Mouse (Mus musculus) liver, embryonic 12.5 days (tissue): Measurements from ENCODE around the gene Syde1. TPM values are rescaled to one million over a fixed set of nuclear protein-coding genes. Genes with fewer than 3 reads are reported as not detected.

Source experiments
- ATAC-seq: fragments of 200-750 bp; cut with Nextera tagmentation; 2 replicates; pipeline ENCODE4 v1.8.0; 2017; ENCODE audit warnings: moderate number of reproducible peaks, mild to moderate bottlenecking, moderate library complexity
- H3K27ac ChIP-seq: fragments of 300-500 bp; sonication (generic); 2 replicates; pipeline ENCODE4 v1.5.1; 2016; ENCODE audit warnings: mild to moderate bottlenecking
- H3K27me3 ChIP-seq: fragments of 300-500 bp; sonication (generic); replicated peaks from 2 replicates; pipeline ENCODE4 v1.6.1; 2016; ENCODE audit warnings: mild to moderate bottlenecking, moderate library complexity
- H3K36me3 ChIP-seq: fragments of 300-500 bp; sonication (generic); 2 replicates; pipeline ENCODE4 v1.6.1; 2016; ENCODE audit warnings: mild to moderate bottlenecking, moderate library complexity
- H3K4me1 ChIP-seq: fragments of 300-500 bp; sonication (generic); 2 replicates; pipeline ENCODE4 v1.6.1; 2016
- H3K4me2 ChIP-seq: fragments of 300-500 bp; sonication (generic); 2 replicates; pipeline ENCODE4 v1.6.1; 2016; ENCODE audit warnings: mild to moderate bottlenecking, moderate library complexity
- H3K4me3 ChIP-seq: fragments of 300-500 bp; sonication (generic); 2 replicates; pipeline ENCODE4 v1.5.1; 2016; ENCODE audit warnings: mild to moderate bottlenecking, moderate library complexity
- H3K9ac ChIP-seq: fragments of 300-500 bp; sonication (generic); 2 replicates; pipeline ENCODE4 v1.6.1; 2016; ENCODE audit warnings: mild to moderate bottlenecking, moderate library complexity
- H3K9me3 ChIP-seq: fragments of 300-500 bp; sonication (generic); replicated peaks from 2 replicates; pipeline ENCODE4 v1.6.1; 2016; ENCODE audit warnings: mild to moderate bottlenecking, moderate library complexity
- WGBS: fragments of 180-500 bp; shearing (Covaris S2); methylation state at CpG from one replicate; pipeline ENCODE4 v1.1.7; 2016; ENCODE audit not compliant: insufficient replicate concordance; 5-methylcytosine and 5-hydroxymethylcytosine counted together
- polyA plus RNA-seq: library from polyadenylated mRNA; unstranded; fragments of >200 nt; fragmentation: Nextera tagmentation; extraction: Ambion mirVana; gene quantifications from 2 replicates; pipeline ENCODE4 v1.2.1, GENCODE M21; 2016

Syde1 gene
- polyA plus RNA-seq, 1 experiment from 2014 or later = 3.1 TPM

GRCm38 (mm10) chr10:78575105-78575632 is 16.6 kb downstream of the Syde1 start:
- H3K27ac ChIP-seq = peak overlapping the region; percentile 90
- WGBS = 8% methylated on average over 13 of the region's 13 CpGs
- no peaks in the 10 kb centered on the region for H3K9me3 ChIP-seq
- peak overlapping the region; percentile 70 for H3K4me3 ChIP-seq
- H3K4me1 ChIP-seq = peaks cover 30% of the 10 kb centered on the region
- ATAC-seq = peak; percentile 49
- H3K27me3 ChIP-seq = no peaks in the 10 kb centered on the region; the same call in 1 of the 2 replicates
- H3K4me2 ChIP-seq = peak overlapping the region; percentile 82
- H3K36me3 ChIP-seq = peaks cover 34% of the 10 kb centered on the region
- H3K9ac ChIP-seq = peak overlapping the region; percentile 77

DNA sequence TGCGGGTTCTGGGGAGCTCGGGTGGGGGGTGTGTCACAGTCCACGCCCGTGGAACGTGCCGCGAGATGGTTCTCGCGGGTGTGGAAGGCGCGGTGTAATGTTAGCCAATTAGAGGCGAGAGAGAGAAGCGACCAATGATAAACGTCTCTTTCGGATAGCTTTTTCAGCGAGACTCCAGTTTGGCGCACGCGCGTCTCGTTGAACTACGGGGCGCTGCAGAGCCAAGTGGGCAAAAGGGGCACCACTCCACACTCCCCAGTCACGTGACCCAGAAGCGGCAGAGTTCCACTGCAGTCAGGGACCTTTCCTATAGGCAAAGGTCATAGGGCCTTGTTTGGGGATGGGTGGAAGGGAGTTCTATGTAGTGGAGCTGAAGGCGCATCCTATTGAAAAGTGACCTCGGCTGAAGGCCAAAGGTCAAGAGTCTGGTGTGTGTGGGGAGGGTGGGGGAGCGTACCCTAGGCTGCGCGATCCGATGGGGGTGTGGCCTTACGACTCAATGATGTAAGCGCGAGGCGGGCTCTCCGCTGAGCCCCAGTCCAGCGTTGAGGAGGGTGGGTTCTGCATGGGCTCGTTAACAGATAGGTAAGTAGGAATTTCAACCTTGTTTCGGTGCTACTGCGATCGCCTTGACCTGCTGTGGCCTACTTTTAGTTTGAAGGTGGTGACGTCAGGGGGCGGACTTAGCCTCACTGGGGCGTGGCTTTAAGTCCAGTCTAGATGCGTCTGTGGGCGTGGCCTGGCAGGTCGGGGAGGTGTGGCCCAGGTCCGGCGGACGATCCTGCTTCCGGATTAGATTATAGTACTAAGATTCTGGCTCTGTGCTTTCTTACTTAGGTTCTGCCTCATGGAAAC is 17.3 kb downstream of the Syde1 start, which contains the start of gene Ilvbl:
TSS of gene Ilvbl (plus strand) at position 97 of the 855 bp plus-strand sequence.
- peak within 1 kb of the TSS; percentile 70 for H3K4me3 ChIP-seq
- H3K27me3 ChIP-seq = no peaks in the 10 kb centered on the region; the same call in 1 of the 2 replicates
- H3K27ac ChIP-seq = peak within 1 kb of the TSS; percentile 90
- no peaks in the 10 kb centered on the region for H3K9me3 ChIP-seq
- H3K4me1 ChIP-seq = peaks cover 30% of the 10 kb centered on the region
- peak; percentile 87 for ATAC-seq
- H3K36me3 ChIP-seq = peaks cover 28% of the 10 kb centered on the region
- under 1% methylated on average over 51 of the region's 51 CpGs for WGBS
- H3K4me2 ChIP-seq = peak within 1 kb of the TSS; percentile 82
- H3K9ac ChIP-seq = peak within 1 kb of the TSS; percentile 77

DNA sequence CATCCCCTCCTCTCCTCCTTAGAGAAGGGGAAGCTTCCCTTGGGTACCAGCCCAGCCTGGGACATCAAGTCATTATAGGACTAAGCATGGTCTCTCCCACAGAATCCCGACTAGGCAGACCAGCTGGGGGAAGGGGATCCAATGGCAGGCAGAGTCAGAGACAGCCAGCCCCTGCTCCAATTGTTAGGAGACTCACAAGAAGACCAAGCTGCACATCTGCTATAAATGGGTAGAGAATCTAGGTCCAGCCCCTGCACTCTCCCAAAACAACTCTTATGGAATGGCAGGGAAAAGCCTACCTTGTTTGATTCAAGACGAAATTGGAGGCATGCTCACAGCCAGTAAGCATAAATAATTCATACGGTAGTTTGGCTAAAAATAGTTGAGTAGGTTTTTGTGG is 18.5 kb downstream of the Syde1 start:
- Histone ChIP-seq H3K27me3 (no peaks in the 10 kb centered on the region; the same call in 1 of the 2 replicates), H3K4me3 (no peak overlapping the region), H3K9me3 (no peaks in the 10 kb centered on the region), H3K27ac (no peak overlapping the region), H3K9ac (no peak overlapping the region), H3K36me3 (peaks cover 15% of the 10 kb centered on the region), H3K4me2 (no peak overlapping the region), H3K4me1 (peaks cover 30% of the 10 kb centered on the region)
- WGBS = 69% methylated on average over 3 of the region's 3 CpGs
- no peak for ATAC-seq

GRCm38 (mm10) chr10:78570897-78571296 is 20.9 kb downstream of the Syde1 start:
- 51% methylated on average over 2 of the region's 2 CpGs for WGBS
- no peak overlapping the region for H3K9ac ChIP-seq
- no peaks in the 10 kb centered on the region for H3K36me3 ChIP-seq
- peaks cover 16% of the 10 kb centered on the region for H3K4me1 ChIP-seq
- H3K9me3 ChIP-seq = no peaks in the 10 kb centered on the region
- H3K27ac ChIP-seq = no peak overlapping the region
- no peak for ATAC-seq
- H3K27me3 ChIP-seq = no peaks in the 10 kb centered on the region; the same call in 1 of the 2 replicates
- no peak overlapping the region for H3K4me3 ChIP-seq
- no peak overlapping the region for H3K4me2 ChIP-seq

DNA sequence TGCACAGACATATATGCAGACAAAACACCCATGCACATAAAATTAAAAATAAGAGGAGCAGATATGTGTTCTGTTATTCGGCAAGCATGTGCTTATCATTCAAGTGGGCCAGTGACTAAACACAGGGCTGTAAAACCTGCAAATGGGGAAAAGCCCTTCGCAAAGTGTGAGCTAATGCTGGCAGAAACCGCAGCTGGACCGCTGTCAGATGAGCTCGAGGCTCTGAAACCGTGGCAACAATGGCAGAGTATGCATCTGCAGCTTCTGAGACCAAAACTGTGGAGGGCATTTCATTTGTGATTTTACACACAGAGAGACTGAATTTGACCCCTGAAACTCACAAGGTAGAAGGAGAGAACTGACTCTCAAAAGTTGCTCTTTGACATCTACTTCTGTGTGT is 21.3 kb downstream of the Syde1 start:
- WGBS = 63% methylated on average over 6 of the region's 6 CpGs
- H3K4me1 ChIP-seq = peaks cover 12% of the 10 kb centered on the region
- no peaks in the 10 kb centered on the region for H3K36me3 ChIP-seq
- no peak overlapping the region for H3K4me2 ChIP-seq
- H3K9me3 ChIP-seq = no peaks in the 10 kb centered on the region
- no peaks in the 10 kb centered on the region; the same call in 1 of the 2 replicates for H3K27me3 ChIP-seq
- ATAC-seq = no peak
- no peak overlapping the region for H3K27ac ChIP-seq
- no peak overlapping the region for H3K9ac ChIP-seq
- no peak overlapping the region for H3K4me3 ChIP-seq

GRCm38 (mm10) chr10:78569686-78570085 is 22.1 kb downstream of the Syde1 start:
- no peak overlapping the region for H3K9ac ChIP-seq
- no peaks in the 10 kb centered on the region for H3K9me3 ChIP-seq
- H3K4me2 ChIP-seq = no peak overlapping the region
- WGBS = 51% methylated on average over 3 of the region's 3 CpGs
- ATAC-seq = no peak
- no peak overlapping the region for H3K27ac ChIP-seq
- no peaks in the 10 kb centered on the region for H3K36me3 ChIP-seq
- no peaks in the 10 kb centered on the region; the same call in 1 of the 2 replicates for H3K27me3 ChIP-seq
- H3K4me3 ChIP-seq = no peak overlapping the region
- H3K4me1 ChIP-seq = peaks cover 7% of the 10 kb centered on the region

GRCm38 (mm10) chr10:78569191-78569590 is 22.6 kb downstream of the Syde1 start:
- Histone ChIP-seq H3K4me1 (peaks cover 7% of the 10 kb centered on the region), H3K9me3 (no peaks in the 10 kb centered on the region), H3K9ac (no peak overlapping the region), H3K4me3 (no peak overlapping the region), H3K27me3 (no peaks in the 10 kb centered on the region; the same call in 1 of the 2 replicates), H3K36me3 (no peaks in the 10 kb centered on the region), H3K27ac (no peak overlapping the region), H3K4me2 (no peak overlapping the region)
- ATAC-seq = no peak
- 70% methylated on average over 3 of the region's 3 CpGs for WGBS

DNA sequence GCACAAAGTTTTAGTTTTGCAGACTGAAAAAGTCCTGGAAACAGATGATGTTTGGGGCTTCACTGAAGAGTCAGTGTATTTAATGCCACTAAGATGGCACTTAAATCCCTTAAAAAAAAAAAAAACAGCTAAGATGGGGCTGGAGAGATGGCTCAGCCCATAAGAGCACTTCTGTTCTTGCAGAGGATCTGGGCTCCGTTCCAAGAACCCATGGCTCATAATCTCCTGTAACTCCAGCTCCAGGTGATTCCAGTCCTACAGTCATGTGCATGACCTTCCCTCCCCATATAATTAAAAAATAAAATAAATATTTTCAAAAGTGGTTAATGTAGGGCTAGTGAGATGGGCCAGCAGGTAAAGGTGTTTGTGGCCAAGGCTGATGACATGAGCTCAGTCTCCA is 26.7 kb downstream of the Syde1 start:
- Histone ChIP-seq H3K4me2 (no peak overlapping the region), H3K27me3 (no peaks in the 10 kb centered on the region), H3K36me3 (no peaks in the 10 kb centered on the region), H3K4me1 (no peaks in the 10 kb centered on the region), H3K9me3 (no peaks in the 10 kb centered on the region), H3K27ac (no peak overlapping the region), H3K4me3 (no peak overlapping the region), H3K9ac (no peak overlapping the region)
- 93% methylated on average over 1 of the region's 1 CpGs for WGBS
- ATAC-seq = no peak

DNA sequence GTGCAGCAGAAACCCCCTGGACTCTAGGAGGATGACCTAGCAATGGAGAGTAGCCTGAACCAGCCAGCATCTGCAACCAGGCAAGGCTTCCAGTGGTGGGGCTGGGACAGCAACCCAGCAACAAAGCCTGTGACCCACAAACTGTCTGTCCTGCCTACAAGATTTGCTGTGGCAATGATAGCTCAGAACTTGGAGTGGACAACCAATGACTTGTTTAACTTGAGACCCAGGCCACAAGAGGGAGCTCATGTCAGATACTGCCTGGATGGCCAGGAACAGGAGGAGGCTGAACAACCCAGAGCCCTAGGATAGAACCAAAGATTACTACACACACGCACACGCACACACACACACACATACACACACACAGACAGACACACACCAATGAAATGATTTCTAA is 50.8 kb downstream of the Syde1 start:
- Histone ChIP-seq H3K36me3 (no peaks in the 10 kb centered on the region), H3K27ac (no peak overlapping the region)
- WGBS = 54% methylated on average over 2 of the region's 2 CpGs

More for the DNA sequence above, 50.8 kb downstream of the Syde1 start:
- Histone ChIP-seq H3K4me1 (no peaks in the 10 kb centered on the region), H3K9me3 (no peaks in the 10 kb centered on the region), H3K9ac (no peak overlapping the region), H3K4me3 (no peak overlapping the region), H3K27me3 (peaks cover 4% of the 10 kb centered on the region; the same call in 1 of the 2 replicates), H3K4me2 (no peak overlapping the region)
- no peak for ATAC-seq

Other genes with a start within 250 kb of the Syde1 start
- 25.3 and 25.7 TPM in 2 replicates for gene Agpat3, start 239.5 kb downstream of the Syde1 start, polyA plus RNA-seq
- 200 and 201 TPM in 2 replicates for gene Rrp1, start 178.9 kb downstream of the Syde1 start, polyA plus RNA-seq
- gene Cstb, start 166.3 kb downstream of the Syde1 start, polyA plus RNA-seq = 104 and 106 TPM in 2 replicates
- 7.8 and 8.2 TPM in 2 replicates for gene Pdxk, start 127.0 kb downstream of the Syde1 start, polyA plus RNA-seq
- not detected in 2 replicates for gene Olfr1358, start 74.5 kb downstream of the Syde1 start, polyA plus RNA-seq
- 15.8 and 21.1 TPM in 2 replicates for gene Ilvbl, start 17.6 kb downstream of the Syde1 start, polyA plus RNA-seq
- not detected in 2 replicates for gene Olfr1357, start 26.1 kb upstream of the Syde1 start, polyA plus RNA-seq
- not detected in 2 replicates for gene Casp14, start 126.3 kb upstream of the Syde1 start, polyA plus RNA-seq
- gene Ccdc105, start 161.1 kb upstream of the Syde1 start, polyA plus RNA-seq = not detected in 2 replicates
- 0.61 and 0.78 TPM in 2 replicates for gene Slc1a6, start 188.5 kb upstream of the Syde1 start, polyA plus RNA-seq